Mouse (Mus musculus) cerebellum, adult 11 months (tissue): Measurements from ENCODE around the gene Adgrv1.

ENCODE experiments used
- DNase-seq: peaks from one replicate; pipeline ENCODE4 v3.0.0; 2022

Adgrv1 gene

DNA sequence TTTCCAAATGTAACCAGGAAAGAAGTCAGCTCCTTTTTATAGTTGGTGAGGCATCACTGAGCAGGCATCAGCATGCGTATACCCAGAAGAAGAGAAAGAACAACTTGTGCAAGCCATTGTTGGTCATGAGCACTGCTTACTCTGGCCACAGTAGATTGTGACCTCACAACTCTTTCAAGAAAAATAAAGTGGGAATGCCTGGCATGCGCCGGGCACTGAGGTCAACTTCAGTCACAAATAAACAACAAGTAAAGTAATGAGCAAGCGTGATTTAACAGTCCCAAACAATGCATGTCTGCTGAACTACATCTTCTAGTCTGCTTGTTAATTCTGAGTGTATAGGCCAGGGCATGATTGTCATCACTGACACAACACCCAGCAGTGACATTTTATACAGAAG, 499.6 kb downstream of the Adgrv1 start:
- DNase-seq = no peak

DNA sequence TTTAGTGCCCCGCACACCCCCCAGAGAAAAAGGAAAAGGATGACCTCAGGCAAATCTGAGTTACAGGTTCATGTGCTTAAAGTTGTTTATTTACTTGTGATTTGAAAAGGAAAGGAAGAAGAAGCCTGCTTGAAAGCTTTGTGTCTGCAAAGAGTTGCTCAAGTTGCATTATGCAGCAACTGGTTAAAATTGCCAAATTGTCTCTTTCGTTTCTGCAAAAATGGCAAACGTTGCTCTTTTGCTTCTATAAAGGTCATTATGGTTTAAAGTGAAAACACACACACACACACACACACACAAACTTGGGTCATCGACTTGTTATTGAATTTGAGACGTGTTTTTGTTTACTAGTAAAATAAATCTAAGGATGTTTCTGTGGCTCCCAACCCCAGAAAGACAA, 500.3 kb downstream of the Adgrv1 start:
- DNase-seq = no peak

DNA sequence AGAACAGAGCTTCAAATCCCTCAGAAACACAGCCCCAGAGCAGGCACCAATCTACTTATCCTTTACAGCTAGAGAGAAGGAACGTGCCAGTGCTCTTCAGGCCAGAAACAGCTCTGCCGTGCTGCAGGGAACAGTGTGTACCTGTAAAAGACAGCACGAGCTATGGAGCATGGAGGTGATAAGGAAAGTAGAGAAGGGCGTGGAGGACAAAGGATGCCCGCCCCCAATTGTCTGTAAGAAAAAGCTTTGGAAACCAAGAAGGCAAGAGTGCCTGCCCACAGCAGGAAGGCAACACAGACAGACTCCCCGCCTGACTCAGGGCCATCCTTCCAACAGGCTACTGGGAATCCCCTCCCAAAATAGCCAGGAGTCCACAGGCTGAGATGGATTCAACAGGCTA, 501.1 kb downstream of the Adgrv1 start:
- DNase-seq = no peak

DNA sequence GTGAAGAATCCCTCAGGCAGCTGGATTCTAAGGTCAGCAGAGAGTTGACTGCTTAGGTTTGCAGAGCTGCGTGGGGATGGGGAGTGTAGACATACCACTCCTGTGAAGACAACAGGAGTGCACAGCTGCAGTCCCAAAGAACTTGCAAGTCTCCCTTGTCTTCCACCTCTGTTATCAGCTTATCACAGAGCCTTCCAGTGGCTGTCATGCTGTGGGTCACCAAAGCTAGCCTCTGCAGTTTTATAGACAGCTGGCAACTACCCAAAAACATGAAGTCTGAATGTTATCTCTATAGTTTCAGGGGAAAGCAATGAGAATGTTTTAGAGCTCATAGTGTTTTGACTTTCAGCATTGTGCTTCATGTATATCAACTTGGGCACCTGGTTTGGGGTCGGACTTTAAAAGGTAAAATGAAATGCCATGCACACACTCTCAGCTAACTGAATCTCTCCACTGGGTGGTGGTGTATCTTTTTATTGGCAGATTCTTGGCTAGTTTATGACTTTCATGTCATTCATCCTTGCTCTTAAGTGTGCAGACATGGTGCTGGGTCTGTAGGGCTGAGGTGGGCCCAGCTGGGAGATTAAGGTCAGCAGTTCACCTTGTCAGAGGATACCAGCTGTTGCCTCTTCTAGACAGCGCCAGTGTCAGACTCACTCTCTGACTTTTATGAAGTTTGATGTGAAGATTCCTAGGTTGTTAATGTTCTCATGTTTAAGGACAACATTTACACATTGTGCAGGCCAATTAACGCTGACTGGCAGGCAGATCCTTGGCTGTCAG, 502.0 kb downstream of the Adgrv1 start:
- DNase-seq = no peak

DNA sequence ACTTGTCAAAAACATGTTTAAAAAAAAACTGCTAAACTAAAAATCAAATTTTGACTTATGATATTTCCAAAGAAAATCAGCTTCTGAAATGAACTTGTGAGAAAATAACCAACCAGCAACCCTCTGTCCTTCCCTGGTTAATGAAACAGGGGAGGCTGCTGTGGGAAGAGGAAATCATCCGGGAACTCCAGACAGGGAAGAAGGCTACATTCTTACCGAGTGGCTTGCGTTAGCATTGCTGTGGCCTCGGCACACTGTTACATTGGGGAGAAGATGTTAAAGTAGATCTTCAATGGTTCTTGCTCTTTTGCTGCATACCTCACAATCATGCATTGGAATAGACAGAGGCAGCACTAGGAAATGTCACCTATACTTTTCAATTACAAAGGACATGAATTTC, 507.1 kb downstream of the Adgrv1 start:
- DNase-seq = no peak

DNA sequence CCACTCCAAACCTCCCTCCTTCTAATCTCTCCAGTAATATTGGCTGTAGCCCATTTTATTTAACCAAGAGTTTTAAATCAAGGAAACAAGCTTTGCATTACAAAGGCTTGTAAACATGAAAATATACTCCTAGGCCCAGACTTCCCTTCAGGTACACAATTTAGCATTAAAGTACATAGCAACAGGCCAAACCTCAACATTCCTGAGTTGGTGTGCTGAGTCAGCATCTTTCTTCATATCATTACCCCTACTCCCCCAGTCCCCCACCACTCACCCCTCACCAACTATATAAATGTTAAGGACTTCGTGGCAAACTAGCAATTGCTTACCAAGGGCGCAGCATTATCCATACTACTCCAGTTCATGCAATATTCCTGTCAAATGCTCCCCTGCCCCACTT, 510.7 kb downstream of the Adgrv1 start:
- no peak for DNase-seq

DNA sequence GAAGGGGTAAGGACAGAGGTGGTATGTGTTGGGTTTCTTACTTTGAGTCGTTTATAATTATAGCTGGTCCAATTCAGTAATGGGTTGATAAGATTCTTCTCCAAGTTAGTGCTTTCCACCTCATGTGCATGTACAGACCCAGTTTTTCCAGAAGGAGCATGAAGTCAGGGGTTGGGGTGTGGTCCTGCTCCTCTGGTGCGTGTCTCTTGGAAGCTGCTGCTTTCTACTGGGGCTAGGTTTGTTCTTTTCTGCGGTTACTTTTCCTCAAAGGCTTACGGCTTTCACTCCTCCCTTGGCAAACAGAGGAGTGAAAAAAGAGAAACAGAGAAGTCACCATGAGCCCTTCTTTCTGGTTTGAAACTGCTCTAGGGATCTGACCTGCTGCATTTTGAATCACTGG, 522.5 kb downstream of the Adgrv1 start:
- no peak for DNase-seq

DNA sequence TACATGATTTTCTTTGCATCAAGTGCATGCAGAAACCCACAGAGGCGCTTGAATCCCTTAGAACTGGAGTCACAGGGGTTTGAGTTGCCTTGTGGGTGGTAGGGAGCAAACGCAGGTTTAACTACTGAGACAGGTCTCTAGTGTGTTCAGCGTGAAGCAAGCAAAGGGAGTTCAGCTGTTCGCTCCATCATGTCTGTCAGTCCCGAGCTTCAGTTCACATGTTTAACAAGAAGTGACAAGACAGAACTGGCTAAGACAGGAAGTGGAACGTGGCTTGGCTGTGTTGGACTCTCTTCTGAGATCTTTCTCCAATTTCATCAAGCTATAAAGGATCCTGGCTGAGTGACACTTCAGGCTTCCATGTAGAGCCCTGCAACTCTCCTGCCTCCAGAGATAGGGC, 523.3 kb downstream of the Adgrv1 start:
- no peak for DNase-seq

DNA sequence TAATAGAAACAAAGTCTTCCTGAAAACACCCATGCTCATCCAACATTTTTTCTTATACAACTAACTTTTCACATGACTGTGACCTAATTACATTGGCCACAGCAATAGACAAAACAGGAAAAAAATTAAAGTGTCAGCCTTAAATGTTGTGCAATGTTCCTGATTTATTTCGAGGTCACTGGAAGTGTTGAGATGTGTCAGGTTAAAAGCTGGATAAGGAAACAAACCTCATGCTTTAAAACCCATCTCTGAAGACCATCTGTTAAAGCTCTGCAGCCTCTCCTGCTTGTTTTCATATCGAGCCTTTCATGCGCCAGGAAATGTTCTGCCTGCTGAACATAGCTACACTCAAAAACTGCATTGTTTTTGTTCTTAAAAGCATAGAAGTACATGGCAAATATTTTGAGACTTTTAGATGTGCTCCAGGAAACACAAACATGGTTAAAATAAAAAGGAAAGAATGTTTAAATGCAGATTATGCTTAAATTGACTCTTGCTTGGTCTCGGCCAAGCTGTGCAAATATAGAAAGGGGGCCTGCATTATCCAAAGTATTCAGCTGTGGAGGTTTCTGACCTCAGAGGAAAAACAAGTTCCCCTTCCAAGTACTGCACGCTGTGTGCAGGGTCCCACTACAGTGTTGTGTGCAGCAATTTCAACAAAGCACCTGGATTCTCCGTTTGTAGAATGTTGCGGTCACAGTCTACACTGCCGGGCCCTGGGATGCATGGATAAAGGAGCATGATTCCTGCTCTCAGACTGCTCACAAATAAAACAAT, 524.2 kb downstream of the Adgrv1 start:
- DNase-seq = no peak

DNA sequence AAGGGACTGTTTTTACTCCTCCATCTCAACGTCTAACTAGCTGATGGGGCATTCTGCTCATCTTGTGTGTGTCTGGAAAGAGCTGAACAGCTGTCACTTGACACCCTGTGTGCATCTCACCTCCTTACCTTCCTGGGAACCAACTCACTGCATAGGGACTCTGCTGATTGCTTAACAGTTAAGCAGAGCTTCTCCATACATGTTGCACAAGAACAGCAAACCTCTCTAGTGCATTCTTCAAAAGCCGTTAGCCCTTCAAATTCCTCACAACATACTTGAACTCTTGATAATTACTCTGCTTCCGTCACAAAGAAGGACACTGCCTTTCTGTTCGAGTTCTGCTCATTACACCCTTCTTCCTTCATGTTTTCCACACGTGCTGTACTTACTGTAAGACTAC, 525.5 kb downstream of the Adgrv1 start:
- no peak for DNase-seq

DNA sequence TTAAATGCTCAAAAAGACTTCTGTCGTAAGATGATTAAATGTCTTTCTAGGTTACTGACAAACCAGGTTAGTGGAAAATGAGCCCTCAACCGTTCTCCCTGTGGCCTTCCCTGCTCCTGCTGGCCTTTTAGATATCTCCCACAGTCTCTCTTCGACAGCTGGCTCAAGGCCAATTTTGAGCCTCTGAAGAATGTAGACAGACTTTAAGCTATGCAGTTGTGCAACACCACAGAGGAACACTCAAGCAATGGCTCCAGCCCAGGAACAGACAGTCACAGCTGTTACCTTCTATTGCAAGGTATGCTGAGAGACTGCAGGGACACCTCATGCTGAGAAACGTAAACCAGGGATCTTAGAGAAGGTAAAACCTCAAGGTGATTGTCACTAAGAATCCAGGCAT, 529.2 kb downstream of the Adgrv1 start:
- DNase-seq = no peak

DNA sequence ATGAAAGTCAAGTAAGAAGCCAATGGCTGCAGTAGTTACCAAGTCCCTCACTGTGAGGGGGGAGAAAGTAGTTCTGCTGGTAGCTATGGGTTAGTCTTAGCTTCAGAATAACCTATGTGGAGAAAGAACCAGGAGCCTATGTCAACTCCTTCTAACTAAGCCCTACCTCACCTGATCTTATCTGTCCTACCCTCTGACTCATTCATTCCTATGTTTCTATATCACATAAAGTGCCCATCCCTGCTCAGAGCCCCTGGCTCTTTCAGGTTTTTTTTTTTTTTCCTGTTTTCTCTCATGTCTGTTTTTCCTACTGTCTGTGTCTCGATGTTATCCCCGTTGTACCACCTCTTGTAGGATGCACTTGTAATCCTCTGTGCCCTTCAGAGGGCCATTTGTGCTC, 536.5 kb downstream of the Adgrv1 start:
- no peak for DNase-seq

DNA sequence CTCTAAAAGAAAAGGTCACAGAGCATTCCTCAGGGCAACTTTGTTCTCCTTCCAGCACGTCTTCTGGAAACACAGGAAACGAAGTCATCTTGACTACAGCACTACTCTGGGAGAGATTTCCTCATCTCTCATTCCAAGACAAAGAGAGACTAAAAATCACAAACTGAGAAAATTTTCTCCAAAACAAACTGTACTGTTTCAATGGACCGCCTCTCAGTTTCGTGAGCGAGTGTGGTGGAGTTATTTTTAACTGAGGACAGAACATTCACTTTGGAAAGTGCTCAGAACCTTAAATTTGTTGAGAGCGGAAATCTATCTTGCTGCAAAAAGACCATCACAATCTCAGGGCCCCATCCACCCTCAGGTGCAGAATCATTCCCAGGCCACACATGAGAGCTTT, 538.4 kb downstream of the Adgrv1 start:
- DNase-seq = no peak

DNA sequence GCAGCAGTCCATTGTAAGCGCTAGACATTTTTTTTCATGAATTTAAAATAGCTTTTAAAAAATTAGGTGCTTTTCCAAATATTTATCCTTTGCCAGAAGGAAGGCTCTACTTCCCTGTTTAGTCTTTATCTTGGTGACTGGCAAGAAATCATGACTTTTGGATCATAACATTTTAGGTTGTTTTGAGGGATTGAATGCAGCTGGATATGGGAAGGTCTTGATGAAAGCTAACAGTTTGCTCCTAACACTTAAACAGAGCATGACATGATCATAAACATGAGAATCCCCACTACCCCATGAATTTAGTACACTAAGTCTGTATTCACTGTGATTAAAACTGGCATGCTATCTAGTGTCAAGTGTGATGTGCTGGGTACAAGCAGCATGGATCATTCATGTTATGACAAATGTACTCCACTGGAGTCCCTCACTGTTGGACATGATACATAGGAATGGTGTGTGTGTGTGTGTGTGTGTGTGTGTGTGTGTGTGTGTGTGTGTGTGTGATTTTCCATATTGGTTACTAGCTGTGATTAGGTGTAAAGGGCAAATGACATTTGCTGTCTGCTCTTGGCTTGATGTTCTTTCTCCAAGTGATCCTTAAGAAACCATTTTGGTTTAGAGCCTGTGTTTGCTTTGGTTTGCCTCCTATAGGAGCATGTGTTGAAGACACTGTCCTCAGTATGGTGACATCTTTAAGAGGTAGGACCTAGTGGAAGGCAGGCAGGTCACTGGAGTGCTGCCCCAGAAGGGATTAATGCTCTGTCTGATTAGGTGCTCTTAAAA, 542.7 kb downstream of the Adgrv1 start:
- no peak for DNase-seq

DNA sequence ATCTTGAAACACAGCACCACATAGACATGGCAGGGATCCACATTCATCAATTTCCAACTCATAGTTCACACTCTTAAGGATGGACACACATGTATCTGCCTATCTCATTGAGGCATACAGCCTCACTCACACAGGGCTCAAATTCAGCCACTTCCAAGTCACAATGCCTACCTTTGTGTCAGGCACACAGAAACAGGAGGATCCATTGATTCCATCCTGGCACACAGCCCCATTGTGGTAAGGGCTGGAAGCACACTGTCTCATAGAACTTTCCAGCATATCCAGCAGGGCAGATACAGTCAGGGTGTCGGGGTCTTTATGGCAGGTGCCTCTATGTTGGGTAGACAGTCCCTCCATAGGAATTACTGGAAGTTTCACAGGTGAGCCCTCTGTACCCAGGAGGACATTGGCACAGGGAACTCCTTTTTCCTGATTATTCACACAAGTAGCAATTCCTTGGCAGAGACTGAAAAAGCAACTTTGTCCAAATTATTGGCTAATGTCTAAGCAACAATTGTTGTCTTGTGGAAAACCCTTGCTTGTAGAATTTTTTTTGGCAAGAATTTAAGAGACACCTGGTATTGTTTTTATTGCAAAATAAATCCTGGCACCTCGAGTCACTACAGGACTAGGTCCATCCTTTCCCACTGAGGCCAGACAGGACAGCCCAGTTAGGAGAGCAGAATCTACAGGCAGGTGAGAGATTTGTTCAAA, 545.8 kb downstream of the Adgrv1 start:
- no peak for DNase-seq

DNA sequence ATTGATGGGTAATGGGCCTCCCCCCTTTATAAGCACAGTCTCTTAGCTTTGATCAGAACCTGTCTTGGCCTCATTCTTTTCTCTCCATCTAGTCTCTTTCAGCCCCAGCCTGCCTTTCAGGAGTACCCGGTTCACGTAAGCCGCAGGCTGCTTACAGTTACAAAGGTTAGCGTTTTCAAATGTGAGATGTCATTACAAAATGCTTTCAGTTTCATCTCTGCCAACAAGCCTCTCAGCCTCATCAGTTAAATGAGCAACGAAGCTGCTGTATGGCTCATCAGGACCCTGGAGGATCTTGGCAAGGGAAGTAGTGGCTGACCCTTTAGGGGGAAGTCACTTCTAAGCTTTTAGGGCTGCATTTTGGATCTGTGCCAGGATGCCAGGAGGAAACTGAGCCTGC, 560.7 kb downstream of the Adgrv1 start:
- no peak for DNase-seq

DNA sequence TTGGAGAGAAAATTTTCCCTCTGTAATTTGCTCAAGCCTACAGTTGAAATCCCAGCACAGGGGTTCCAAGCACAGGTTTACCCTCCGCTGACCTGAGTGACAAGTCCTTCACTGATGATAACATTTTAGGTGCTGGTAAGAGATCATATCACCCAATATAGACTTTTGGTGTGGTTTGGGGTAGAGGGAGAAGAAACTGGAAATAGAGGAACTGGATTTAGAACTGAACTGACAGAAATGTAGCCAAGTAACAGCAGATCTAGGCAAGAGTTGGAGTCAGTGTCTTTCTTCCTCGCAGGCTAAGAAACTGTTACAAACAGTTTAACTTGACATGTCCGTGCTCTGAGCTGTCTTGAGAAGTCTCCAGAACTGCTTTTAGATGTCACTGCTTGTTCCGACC, 581.5 kb downstream of the Adgrv1 start:
- no peak for DNase-seq

DNA sequence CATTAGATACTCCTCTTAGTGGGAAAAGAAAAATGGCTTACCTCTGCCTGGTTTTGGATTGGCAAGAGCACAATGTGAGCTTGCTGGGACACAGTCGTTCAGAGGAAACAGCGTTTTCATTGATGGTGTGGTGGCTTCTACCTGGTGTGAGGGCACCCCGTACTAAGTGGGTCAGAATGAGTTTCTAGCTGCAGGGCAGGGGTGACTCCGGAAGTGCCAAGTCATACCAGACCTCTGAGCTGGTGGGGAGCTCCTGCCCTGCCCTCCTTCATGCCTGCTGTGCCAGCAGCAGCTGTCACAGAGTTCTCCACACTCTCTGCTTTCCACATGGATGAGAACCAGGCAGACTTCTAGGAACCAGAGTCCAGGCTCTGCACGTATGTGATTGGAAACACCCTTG, 582.0 kb downstream of the Adgrv1 start:
- no peak for DNase-seq

DNA sequence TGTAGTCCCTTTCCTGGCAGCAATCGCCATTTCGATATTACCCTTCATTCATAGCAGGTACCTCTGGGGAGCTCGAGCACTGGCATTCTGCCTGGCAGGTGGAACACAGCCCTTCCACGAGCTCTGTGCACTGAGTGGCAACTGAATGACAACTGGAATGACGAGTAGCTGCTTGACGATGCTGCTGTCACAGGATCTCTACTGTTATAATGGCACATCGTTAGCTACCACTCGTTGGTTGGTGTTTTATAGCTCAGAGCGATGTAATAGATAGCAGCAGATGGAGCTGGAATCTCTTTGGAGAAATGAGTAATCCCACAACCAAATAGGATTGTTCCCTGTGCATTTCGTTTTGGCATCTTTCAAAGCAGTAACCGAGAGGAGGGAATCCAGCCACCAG, 587.6 kb downstream of the Adgrv1 start:
- no peak for DNase-seq
